Mouse (Mus musculus) intestine, embryonic 16.5 days (tissue): ENCODE measurements around the gene Svs3a. TPM values are rescaled to one million over a fixed set of nuclear protein-coding genes. Genes with fewer than 3 reads are reported as not detected.
"Not testable (repeated sequence)": the region's sequence is repeated elsewhere in the genome, so short reads cannot be mapped to it uniquely, and the experiment has no call there.

Source experiments
- ATAC-seq: fragments of 200-750 bp; cut with Nextera tagmentation; 2 replicates; pipeline ENCODE4 v1.8.0; 2017; ENCODE audit warnings: moderate TSS enrichment, moderate library complexity
- H3K27ac ChIP-seq: fragments of 300-500 bp; sonication (generic); 2 replicates; pipeline ENCODE4 v1.5.1; 2014; ENCODE audit warnings: mild to moderate bottlenecking, low read length
- H3K27me3 ChIP-seq: fragments of 300-500 bp; sonication (generic); replicated peaks from 2 replicates; pipeline ENCODE4 v1.6.1; 2014; ENCODE audit warnings: low read length, control low read depth, mixed read lengths; ENCODE audit not compliant: control insufficient read depth, insufficient read depth
- H3K36me3 ChIP-seq: fragments of 300-500 bp; sonication (generic); 2 replicates; pipeline ENCODE4 v1.6.1; 2014; ENCODE audit warnings: low read length, control low read depth; ENCODE audit not compliant: control insufficient read depth, insufficient read depth
- H3K4me1 ChIP-seq: fragments of 300-500 bp; sonication (generic); 2 replicates; pipeline ENCODE4 v1.6.1; 2014; ENCODE audit warnings: low read length, control low read depth, mixed read lengths; ENCODE audit not compliant: control insufficient read depth, insufficient read depth
- H3K4me2 ChIP-seq: fragments of 300-500 bp; sonication (generic); 2 replicates; pipeline ENCODE4 v1.6.1; 2014; ENCODE audit warnings: low read depth, low read length, control low read depth
- H3K4me3 ChIP-seq: fragments of 300-500 bp; sonication (generic); 2 replicates; pipeline ENCODE4 v1.5.1; 2014; ENCODE audit warnings: mild to moderate bottlenecking, low read length
- H3K9ac ChIP-seq: fragments of 300-500 bp; sonication (generic); 2 replicates; pipeline ENCODE4 v1.6.1; 2014; ENCODE audit warnings: low read depth, low read length
- H3K9me3 ChIP-seq: fragments of 300-500 bp; sonication (generic); 2 replicates; pipeline ENCODE4 v1.6.1; 2016; ENCODE audit warnings: low read length, control low read depth; ENCODE audit not compliant: control insufficient read depth
- WGBS: fragments of 180-500 bp; shearing (Covaris S2); extraction: QIAGEN DNeasy Blood & Tissue Kit; methylation state at CpG from one replicate; pipeline ENCODE4 v1.1.7; 2014; 5-methylcytosine and 5-hydroxymethylcytosine counted together
- polyA plus RNA-seq: library from polyadenylated mRNA; unstranded; fragments of >200 nt; fragmentation: Nextera tagmentation; extraction: Ambion mirVana; gene quantifications from 2 replicates; pipeline ENCODE4 v1.2.1, GENCODE M21; 2015

Gene Svs3a
- polyA plus RNA-seq = not detected in 2 replicates

DNA sequence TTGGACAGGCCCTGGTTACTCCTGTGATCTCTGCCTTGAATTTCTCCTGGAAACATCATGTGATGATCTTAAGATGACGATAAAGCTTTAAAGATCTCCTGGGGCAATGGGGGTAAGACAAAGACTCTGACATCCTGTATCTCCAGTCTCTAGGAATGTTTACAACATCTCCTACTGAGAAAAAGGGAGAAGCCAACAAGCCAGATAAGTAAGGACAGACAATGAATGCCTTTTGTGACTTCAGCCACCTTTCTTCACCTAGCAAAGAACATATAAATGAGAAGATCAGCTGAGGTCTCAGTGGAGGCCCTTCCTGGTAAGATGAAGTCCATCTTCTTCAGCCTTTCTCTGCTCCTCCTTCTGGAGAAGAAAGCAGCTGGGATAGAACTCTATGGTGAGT is at the start of gene Svs3a:
Svs3a (plus strand) TSS at position 301 of the 400 bp plus-strand sequence.
- H3K27ac ChIP-seq, H3K4me2 ChIP-seq, ATAC-seq, H3K9ac ChIP-seq, H3K27me3 ChIP-seq, H3K36me3 ChIP-seq, H3K4me3 ChIP-seq, H3K9me3 ChIP-seq, H3K4me1 ChIP-seq: not testable (repeated sequence)
- WGBS = 48% methylated on average over 1 of the region's 1 CpGs

DNA sequence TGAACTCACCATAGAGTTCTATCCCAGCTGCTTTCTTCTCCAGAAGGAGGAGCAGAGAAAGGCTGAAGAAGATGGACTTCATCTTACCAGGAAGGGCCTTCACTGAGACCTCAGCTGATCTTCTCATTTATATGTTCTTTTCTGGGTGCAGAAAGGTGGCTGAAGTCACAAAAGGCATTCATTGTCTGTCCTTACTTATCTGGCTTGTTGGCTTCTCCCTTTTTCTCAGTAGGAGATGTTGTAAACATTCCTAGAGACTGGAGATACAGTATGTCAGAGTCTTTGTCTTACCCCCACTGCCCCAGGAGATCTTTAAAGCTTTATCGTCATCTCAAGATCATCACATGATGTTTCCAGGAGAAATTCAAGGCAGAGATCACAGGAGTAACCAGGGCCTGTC is 32.5 kb upstream of the Svs3a start, which contains the start of gene Svs3b:
Svs3b (minus strand) TSS at position 101 of the 400 bp plus-strand sequence.
- H3K4me1 ChIP-seq, H3K36me3 ChIP-seq, H3K4me2 ChIP-seq, H3K27me3 ChIP-seq, H3K4me3 ChIP-seq, H3K9ac ChIP-seq, ATAC-seq, H3K9me3 ChIP-seq, H3K27ac ChIP-seq: not testable (repeated sequence)
- 70% methylated on average over 1 of the region's 1 CpGs for WGBS

DNA sequence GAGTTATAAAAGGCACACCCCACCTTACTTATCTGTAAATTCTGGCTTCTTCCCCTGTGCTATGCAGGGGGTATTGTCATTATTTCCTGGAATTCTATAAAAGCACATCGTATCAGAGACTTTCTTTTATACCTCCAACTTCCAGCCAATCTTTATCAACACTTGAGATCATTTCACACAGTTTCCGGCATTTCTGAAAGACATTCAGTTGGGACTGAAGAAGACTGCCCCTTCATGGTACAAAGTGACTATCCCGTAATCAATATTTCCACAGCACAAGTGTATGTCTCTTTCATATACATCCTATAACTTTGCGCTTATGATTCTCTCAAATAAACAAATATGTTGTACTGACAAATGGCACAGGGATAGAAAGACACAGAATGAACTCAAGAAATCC is 10.7 kb upstream of the Svs3a start, which contains the start of gene Svs4:
Svs4 (minus strand) TSS at position 101 of the 400 bp plus-strand sequence.
- no peak within 1 kb of the TSS for H3K27ac ChIP-seq
- WGBS = 87% methylated on average over 4 of the region's 4 CpGs
- no peaks in the 10 kb centered on the region for H3K36me3 ChIP-seq
- no peak within 1 kb of the TSS for H3K4me2 ChIP-seq
- no peaks in the 10 kb centered on the region for H3K27me3 ChIP-seq
- no peak within 1 kb of the TSS for H3K9ac ChIP-seq
- H3K9me3 ChIP-seq = no peaks in the 10 kb centered on the region
- H3K4me1 ChIP-seq = no peaks in the 10 kb centered on the region
- no peak for ATAC-seq
- no peak within 1 kb of the TSS for H3K4me3 ChIP-seq

DNA sequence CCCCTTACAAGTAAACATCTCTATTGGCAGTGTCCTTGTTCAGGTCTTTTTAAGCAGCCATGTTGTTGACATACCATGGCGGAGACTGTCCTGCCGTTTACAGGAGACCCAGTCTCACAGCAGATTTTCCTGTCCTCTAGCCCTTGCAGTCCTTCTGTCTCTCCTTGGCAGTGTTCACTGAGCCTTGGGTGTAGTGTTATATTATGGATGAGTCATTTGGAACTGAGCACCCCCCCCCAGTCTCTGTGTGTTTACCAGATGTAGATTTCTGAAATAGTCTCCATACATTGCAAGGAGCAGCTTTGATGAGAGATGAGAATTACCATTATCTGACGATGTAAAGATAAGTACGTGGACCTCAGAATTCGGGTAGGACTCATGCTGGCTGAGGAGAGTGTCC is 23.5 kb downstream of the Svs3a start:
- Histone ChIP-seq H3K4me1 (no peaks in the 10 kb centered on the region), H3K9me3 (no peaks in the 10 kb centered on the region), H3K9ac (no peak overlapping the region), H3K36me3 (no peaks in the 10 kb centered on the region), H3K4me2 (no peak overlapping the region), H3K27ac (no peak overlapping the region), H3K4me3 (no peak overlapping the region), H3K27me3 (no peaks in the 10 kb centered on the region)
- 77% methylated on average over 5 of the region's 5 CpGs for WGBS
- ATAC-seq = no peak

DNA sequence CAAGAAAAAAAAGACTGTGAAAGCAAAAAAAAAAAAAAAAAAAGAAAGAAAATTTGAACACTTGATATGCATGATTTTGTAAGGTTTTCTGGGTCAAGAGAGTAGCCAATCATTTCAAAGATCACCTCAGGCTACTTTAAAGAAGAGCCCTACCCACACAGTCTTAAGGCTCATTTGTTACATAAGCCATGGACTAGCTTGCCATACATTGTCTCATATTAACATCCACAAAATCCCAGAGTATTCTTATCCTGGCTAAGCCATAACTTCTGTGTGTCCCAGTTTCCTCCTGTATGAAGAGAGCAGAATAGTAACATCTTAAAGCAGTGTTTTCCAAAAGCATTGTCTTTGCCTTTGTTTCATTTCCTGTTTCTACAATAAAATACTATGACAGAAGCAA is 26.4 kb downstream of the Svs3a start:
- H3K4me3 ChIP-seq = not testable (repeated sequence)

DNA sequence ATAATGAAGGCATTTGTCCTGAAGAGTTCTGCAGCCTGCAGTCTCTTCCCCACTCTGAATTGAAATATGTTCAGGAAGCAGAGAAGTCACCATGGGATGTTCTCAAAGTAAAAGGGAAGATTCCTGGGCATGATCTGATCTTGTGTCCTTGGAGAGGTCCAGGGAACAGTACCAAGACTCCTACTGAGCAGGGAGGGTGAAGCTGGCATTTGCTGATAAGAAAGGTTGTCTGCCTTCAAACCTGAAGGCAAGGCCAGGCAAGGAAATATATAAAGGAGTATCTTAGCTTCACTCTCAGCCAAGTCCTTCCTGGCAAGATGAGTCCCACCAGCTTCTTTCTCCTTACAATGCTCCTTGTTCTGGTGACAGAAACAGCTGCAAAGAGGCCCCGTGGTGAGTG is 27.4 kb downstream of the Svs3a start, which contains the start of gene Svs6:
Svs6 (plus strand) TSS at position 301 of the 400 bp plus-strand sequence.
- not testable (repeated sequence) for H3K9ac ChIP-seq, H3K4me2 ChIP-seq, ATAC-seq, H3K9me3 ChIP-seq, H3K27ac ChIP-seq, H3K4me3 ChIP-seq, H3K27me3 ChIP-seq, H3K4me1 ChIP-seq, H3K36me3 ChIP-seq
- 68% methylated on average over 1 of the region's 1 CpGs for WGBS

More for the DNA sequence above, 26.4 kb downstream of the Svs3a start:
- not testable (repeated sequence) for H3K4me2 ChIP-seq, H3K27ac ChIP-seq, H3K27me3 ChIP-seq, ATAC-seq, H3K4me1 ChIP-seq, H3K36me3 ChIP-seq, H3K9ac ChIP-seq, H3K9me3 ChIP-seq

DNA sequence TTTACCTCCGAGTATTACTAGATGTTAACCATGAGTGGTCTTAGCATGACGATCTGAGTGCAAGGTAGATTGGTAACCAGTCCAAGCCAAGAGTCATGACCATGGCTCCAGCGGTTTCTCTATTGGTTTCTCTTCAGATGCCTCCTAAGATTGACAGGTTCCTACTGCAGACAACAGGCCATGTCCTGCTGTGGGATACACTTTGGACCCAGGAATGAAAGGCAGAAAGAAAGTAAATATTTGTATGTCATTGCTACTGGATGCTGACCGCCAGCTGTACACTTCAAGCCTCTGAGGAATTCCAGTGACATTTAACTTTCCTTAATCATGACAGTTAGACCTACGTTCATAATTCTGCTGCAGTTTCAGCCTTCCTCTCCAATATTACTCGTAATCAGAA is 31.9 kb downstream of the Svs3a start:
- 74% methylated on average over 6 of the region's 6 CpGs for WGBS
- Histone ChIP-seq H3K9me3 (no peaks in the 10 kb centered on the region), H3K27me3 (no peaks in the 10 kb centered on the region), H3K36me3 (no peaks in the 10 kb centered on the region), H3K9ac (no peak overlapping the region), H3K4me3 (no peak overlapping the region), H3K27ac (no peak overlapping the region), H3K4me1 (no peaks in the 10 kb centered on the region), H3K4me2 (no peak overlapping the region)
- ATAC-seq = no peak

DNA sequence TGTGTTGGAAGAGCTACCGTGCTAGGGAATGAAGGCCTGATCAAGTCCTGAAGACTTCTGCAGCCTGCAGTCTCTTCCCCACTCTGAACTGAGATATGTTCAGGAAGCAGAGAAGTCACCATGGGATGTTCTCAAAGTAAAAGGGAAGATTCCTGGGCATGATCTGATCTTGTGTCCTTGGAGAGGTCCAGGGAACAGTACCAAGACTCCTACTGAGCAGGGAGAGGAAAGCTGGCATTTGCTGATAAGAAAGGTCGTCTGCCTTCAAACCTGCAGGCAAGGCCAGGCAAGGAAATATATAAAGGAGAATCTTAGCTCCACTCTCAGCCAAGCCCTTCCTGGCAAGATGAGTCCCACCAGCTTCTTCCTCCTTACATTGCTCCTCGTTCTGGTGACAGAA is 43.4 kb downstream of the Svs3a start, which contains the start of gene Svs5:
Svs5 (plus strand) TSS at position 301 of the 400 bp plus-strand sequence.
- H3K27ac ChIP-seq, ATAC-seq, H3K4me3 ChIP-seq, H3K4me2 ChIP-seq, H3K36me3 ChIP-seq, H3K4me1 ChIP-seq, H3K9me3 ChIP-seq, H3K9ac ChIP-seq, H3K27me3 ChIP-seq: not testable (repeated sequence)
- 73% methylated on average over 3 of the region's 3 CpGs for WGBS
